9 mouse cellular contexts compared by ENCODE assay signal in genomic region chr15:100974679-100975078, GRCm38 (mm10).
A peak's percentile ranks its signal among the peaks of the same experiment; 100 is the strongest.
DNase-seq lines count a peak whose midpoint lies in the region; ATAC-seq and TF ChIP-seq lines count a peak whose summit lies in the region.
"Had no signal": no experiment of that assay in that cellular context is flagged by ENCODE, and none has a peak within 500 bp of the region (broad histone marks: within the 10 kb centered on the region; RNA-seq: fewer than 3 reads in every experiment).

No protein-coding gene starts in this region.

- DNase-seq in hindbrain, postnatal 0 days (ENCODE audit: low spot score) = peak; percentile 37
- DNase-seq in thymus, adult 2 months = peak; percentile 9
- no peak for DNase-seq in thymus, adult 18-20 months
- DNase-seq in R1 (ENCODE audit: low read depth, low spot score) = peak; percentile 54
- DNase-seq in naive thymus-derived CD4-positive, alpha-beta T cell, adult 2 months (ENCODE audit: low read depth) = peak; percentile 62
- no peak for DNase-seq in adrenal gland, adult 2 months

- H3K27ac ChIP-seq in hindbrain, postnatal 0 days = no peak overlapping the region
- no peak overlapping the region for H3K27ac ChIP-seq in hindbrain, embryonic 16.5 days (ENCODE audit: low read depth, low read length)
- H3K27ac ChIP-seq in thymus, adult 2 months (ENCODE audit: control insufficient read depth, insufficient read depth, low read length) = no peak overlapping the region
- H3K27ac ChIP-seq in hindbrain, embryonic 13.5 days = no peak overlapping the region
- H3K27ac ChIP-seq: limb, embryonic 13.5 days had no signal

- H3K4me3 ChIP-seq in hindbrain, postnatal 0 days (ENCODE audit: low read length) = no peak overlapping the region
- H3K4me3 ChIP-seq in hindbrain, embryonic 16.5 days (ENCODE audit: low read length) = no peak overlapping the region
- H3K4me3 ChIP-seq in thymus, adult 2 months (ENCODE audit: control insufficient read depth, insufficient read depth, low read length) = no peak overlapping the region
- no peak overlapping the region for H3K4me3 ChIP-seq in hindbrain, embryonic 13.5 days
- H3K4me3 ChIP-seq: limb, embryonic 13.5 days had no signal

- H3K36me3 ChIP-seq in hindbrain, postnatal 0 days (ENCODE audit: insufficient read depth, low read length) = peaks cover 5% of the 10 kb centered on the region
- peaks cover 31% of the 10 kb centered on the region for H3K36me3 ChIP-seq in hindbrain, embryonic 16.5 days (ENCODE audit: control insufficient read depth, insufficient read depth, low read length)
- H3K36me3 ChIP-seq in thymus, adult 2 months (ENCODE audit: control insufficient read depth, insufficient read depth, low read length) = no peaks in the 10 kb centered on the region
- peaks cover 69% of the 10 kb centered on the region for H3K36me3 ChIP-seq in hindbrain, embryonic 13.5 days
- H3K36me3 ChIP-seq: limb, embryonic 13.5 days had no signal

- no peak overlapping the region for H3K9ac ChIP-seq in hindbrain, postnatal 0 days (replicated peaks; ENCODE audit: low read length)
- no peak overlapping the region for H3K9ac ChIP-seq in hindbrain, embryonic 16.5 days (ENCODE audit: low read depth, low read length)
- no peak overlapping the region for H3K9ac ChIP-seq in hindbrain, embryonic 13.5 days
- H3K9ac ChIP-seq: limb, embryonic 13.5 days had no signal

- H3K4me2 ChIP-seq in hindbrain, postnatal 0 days (ENCODE audit: low read depth, low read length) = no peak overlapping the region
- H3K4me2 ChIP-seq in hindbrain, embryonic 16.5 days (ENCODE audit: low read length) = no peak overlapping the region
- no peak overlapping the region for H3K4me2 ChIP-seq in hindbrain, embryonic 13.5 days
- H3K4me2 ChIP-seq: limb, embryonic 13.5 days had no signal

- TF ChIP-seq CTCF in hindbrain, postnatal 0 days (IDR thresholded peaks at IDR 0.05; ENCODE audit: low read depth) = peak; percentile 59
- no peak for TF ChIP-seq CTCF in thymus, adult 2 months (IDR thresholded peaks at IDR 0.05; ENCODE audit: borderline replicate concordance, control insufficient read depth, extremely low read depth, insufficient read depth, low read length, poor library complexity)

- no peak for ATAC-seq in hindbrain, postnatal 0 days
- ATAC-seq in hindbrain, embryonic 16.5 days = no peak
- ATAC-seq in hindbrain, embryonic 13.5 days (ENCODE audit: low FRiP score) = no peak

- H3K9me3 ChIP-seq in hindbrain, postnatal 0 days (ENCODE audit: low read length) = no peaks in the 10 kb centered on the region
- no peaks in the 10 kb centered on the region for H3K9me3 ChIP-seq in hindbrain, embryonic 16.5 days (ENCODE audit: control insufficient read depth, low read length)
- no peaks in the 10 kb centered on the region for H3K9me3 ChIP-seq in hindbrain, embryonic 13.5 days
- H3K9me3 ChIP-seq: limb, embryonic 13.5 days had no signal

- 100% methylated on average over 1 of the region's 1 CpGs for WGBS in hindbrain, postnatal 0 days
- 75% methylated on average over 1 of the region's 1 CpGs for WGBS in hindbrain, embryonic 16.5 days
- WGBS in thymus, adult 2 months = 86% methylated on average over 1 of the region's 1 CpGs
- WGBS in hindbrain, embryonic 13.5 days = 64% methylated on average over 1 of the region's 1 CpGs

- TF ChIP-seq POLR2A in thymus, adult 2 months (IDR thresholded peaks at IDR 0.05; ENCODE audit: control insufficient read depth, extremely low read depth, insufficient read depth, low read length, poor library complexity) = no peak

- H3K4me1 ChIP-seq in hindbrain, postnatal 0 days (ENCODE audit: insufficient read depth, low read length) = no peaks in the 10 kb centered on the region
- no peaks in the 10 kb centered on the region; the same call in 1 of the 2 replicates for H3K4me1 ChIP-seq in hindbrain, embryonic 16.5 days (ENCODE audit: control insufficient read depth, insufficient read depth, low read depth, low read length)
- H3K4me1 ChIP-seq in thymus, adult 2 months (replicated peaks; ENCODE audit: control insufficient read depth, insufficient read depth, low read length) = no peaks in the 10 kb centered on the region
- peaks cover 5% of the 10 kb centered on the region; the same call in 1 of the 2 replicates for H3K4me1 ChIP-seq in hindbrain, embryonic 13.5 days (replicated peaks)

- H3K27me3 ChIP-seq in hindbrain, postnatal 0 days (ENCODE audit: insufficient read depth, low read length) = no peaks in the 10 kb centered on the region
- H3K27me3 ChIP-seq in hindbrain, embryonic 16.5 days (replicated peaks; ENCODE audit: control insufficient read depth, insufficient read depth, low read length) = no peaks in the 10 kb centered on the region
- H3K27me3 ChIP-seq in thymus, adult 2 months (ENCODE audit: control insufficient read depth, insufficient read depth, low read length) = no peaks in the 10 kb centered on the region
- H3K27me3 ChIP-seq in hindbrain, embryonic 13.5 days = no peaks in the 10 kb centered on the region
- H3K27me3 ChIP-seq: limb, embryonic 13.5 days had no signal

Comparison
In these comparisons a context has a peak if more than half of its experiments do, and no peak if none do; other contexts are left out.
1. DNase-seq: peak in hindbrain, postnatal 0 days (single experiment), thymus, adult 2 months (single experiment), R1 (single experiment) and naive thymus-derived CD4-positive, alpha-beta T cell, adult 2 months (single experiment); none in thymus, adult 18-20 months (0 of 2) and adrenal gland, adult 2 months (single experiment).